Mouse (Mus musculus) kidney, adult 2 months (tissue): ENCODE data around the gene Begain. TPM values are rescaled to one million over a fixed set of nuclear protein-coding genes. Genes with fewer than 3 reads are reported as not detected.

Experiments used
- DNase-seq: peaks from one replicate; pipeline ENCODE4 v3.0.0; 2021
- H3K27ac ChIP-seq: fragments of 200-500 bp; 2 replicates; pipeline ENCODE4 v1.5.1; 2012; ENCODE audit warnings: low read depth, low read length, control low read depth, inconsistent platforms; ENCODE audit not compliant: insufficient read depth
- H3K27me3 ChIP-seq: fragments of 200-500 bp; replicated peaks from 2 replicates; pipeline ENCODE4 v1.6.1; 2012; ENCODE audit warnings: mild to moderate bottlenecking, moderate library complexity, low read length, inconsistent platforms; ENCODE audit not compliant: control insufficient read depth, insufficient read depth
- H3K36me3 ChIP-seq: fragments of 200-500 bp; 2 replicates; pipeline ENCODE4 v1.6.1; 2012; ENCODE audit warnings: mild to moderate bottlenecking, moderate library complexity, low read length, inconsistent platforms; ENCODE audit not compliant: control insufficient read depth, insufficient read depth
- H3K4me1 ChIP-seq: fragments of 200-500 bp; 2 replicates; pipeline ENCODE4 v1.6.1; 2011; ENCODE audit warnings: low read length; ENCODE audit not compliant: control insufficient read depth, insufficient read depth
- H3K4me3 ChIP-seq: fragments of 200-500 bp; 2 replicates; pipeline ENCODE4 v1.5.1; 2011; ENCODE audit warnings: mild to moderate bottlenecking, low read depth, low read length, control low read depth; ENCODE audit not compliant: insufficient read depth
- CTCF ChIP-seq: fragments of 200-500 bp; conservative IDR thresholded peaks from 2 replicates; pipeline ENCODE4 v1.5.1; 2011; ENCODE audit warnings: low read depth, mild to moderate bottlenecking, control low read depth, low read length, moderate library complexity, mixed read lengths; ENCODE audit not compliant: insufficient read depth, insufficient read length
- POLR2A ChIP-seq: fragments of 200-500 bp; IDR thresholded peaks from one replicate; pipeline ENCODE4 v1.6.1; 2011; ENCODE audit warnings: low read depth, low read length, control low read depth
- WGBS: fragments of 180-500 bp; shearing (Covaris S2); methylation state at CpG from one replicate; pipeline ENCODE4 v1.1.7; 2018; 5-methylcytosine and 5-hydroxymethylcytosine counted together
- polyA plus RNA-seq: library from polyadenylated mRNA; depleted of rRNA; stranded (reverse); fragments of >200 nt; gene quantifications from 2 replicates; pipeline ENCODE4 v1.2.3, GENCODE M21; 2012

Begain gene
- polyA plus RNA-seq, 1 experiment: 0.56 TPM

- 46% methylated on average over 13 of the region's 13 CpGs for WGBS
- TF ChIP-seq POLR2A: no peak
- no peaks in the 10 kb centered on the region for H3K36me3 ChIP-seq
- no peaks in the 10 kb centered on the region for H3K4me1 ChIP-seq
- no peak for DNase-seq
- H3K4me3 ChIP-seq: no peak overlapping the region
- no peaks in the 10 kb centered on the region for H3K27me3 ChIP-seq
- no peak overlapping the region for H3K27ac ChIP-seq
Measured at GRCm38 (mm10) chr12:109090456-109091130, 22.6 kb upstream of the Begain start.

GRCm38 (mm10) chr12:109090041-109090440, 22.0 kb upstream of the Begain start:
- H3K4me1 ChIP-seq: no peaks in the 10 kb centered on the region
- no peak overlapping the region for H3K27ac ChIP-seq
- DNase-seq: no peak
- H3K4me3 ChIP-seq: no peak overlapping the region
- no peaks in the 10 kb centered on the region for H3K27me3 ChIP-seq
- WGBS: 50% methylated on average over 14 of the region's 14 CpGs
- TF ChIP-seq CTCF (no peak), POLR2A (no peak)
- H3K36me3 ChIP-seq: no peaks in the 10 kb centered on the region

- DNase-seq: no peak
- H3K4me3 ChIP-seq: no peak overlapping the region
- no peak for TF ChIP-seq CTCF
- WGBS: 79% methylated on average over 2 of the region's 2 CpGs
- no peaks in the 10 kb centered on the region for H3K4me1 ChIP-seq
- H3K36me3 ChIP-seq: no peaks in the 10 kb centered on the region
- H3K27ac ChIP-seq: no peak overlapping the region
- H3K27me3 ChIP-seq: no peaks in the 10 kb centered on the region
Measured at GRCm38 (mm10) chr12:109086111-109086510, 18.1 kb upstream of the Begain start.

GRCm38 (mm10) chr12:109085674-109086073, 17.7 kb upstream of the Begain start:
- DNase-seq: no peak
- H3K4me1 ChIP-seq: no peaks in the 10 kb centered on the region
- 83% methylated on average over 8 of the region's 8 CpGs for WGBS

GRCm38 (mm10) chr12:109085046-109085445, 17.0 kb upstream of the Begain start:
- no peak overlapping the region for H3K4me3 ChIP-seq
- no peaks in the 10 kb centered on the region for H3K4me1 ChIP-seq
- no peak for DNase-seq
- TF ChIP-seq CTCF: no peak
- no peak for TF ChIP-seq POLR2A
- no peak overlapping the region for H3K27ac ChIP-seq
- WGBS: 75% methylated on average over 5 of the region's 5 CpGs
- no peaks in the 10 kb centered on the region for H3K36me3 ChIP-seq
- no peaks in the 10 kb centered on the region for H3K27me3 ChIP-seq

More at GRCm38 (mm10) chr12:109085674-109086073, 17.7 kb upstream of the Begain start:
- no peaks in the 10 kb centered on the region for H3K36me3 ChIP-seq
- no peaks in the 10 kb centered on the region for H3K27me3 ChIP-seq
- no peak overlapping the region for H3K27ac ChIP-seq
- TF ChIP-seq POLR2A (no peak), CTCF (no peak)
- no peak overlapping the region for H3K4me3 ChIP-seq

GRCm38 (mm10) chr12:109083476-109083875, 15.5 kb upstream of the Begain start:
- Histone ChIP-seq H3K36me3 (no peaks in the 10 kb centered on the region), H3K27ac (no peak overlapping the region), H3K4me1 (no peaks in the 10 kb centered on the region), H3K4me3 (no peak overlapping the region), H3K27me3 (no peaks in the 10 kb centered on the region)
- DNase-seq: no peak
- TF ChIP-seq POLR2A (no peak), CTCF (no peak)
- 81% methylated on average over 3 of the region's 3 CpGs for WGBS

GRCm38 (mm10) chr12:109077036-109077435, 9.0 kb upstream of the Begain start:
- 79% methylated on average over 6 of the region's 6 CpGs for WGBS
- TF ChIP-seq CTCF (no peak), POLR2A (no peak)
- no peak overlapping the region for H3K4me3 ChIP-seq
- H3K27me3 ChIP-seq: no peaks in the 10 kb centered on the region; the same call in 1 of the 2 replicates
- H3K27ac ChIP-seq: no peak overlapping the region
- H3K4me1 ChIP-seq: no peaks in the 10 kb centered on the region
- DNase-seq: no peak
- H3K36me3 ChIP-seq: no peaks in the 10 kb centered on the region
